Mouse (Mus musculus) testis, adult 2 months (tissue): ENCODE measurements around the gene Dcps.

Experiments used
- CTCF ChIP-seq: fragments of 200-500 bp; IDR thresholded peaks from 2 replicates; pipeline ENCODE4 v1.5.1; 2012; ENCODE audit warnings: low read depth, mild to moderate bottlenecking, inconsistent platforms, low read length, moderate library complexity; ENCODE audit not compliant: control insufficient read depth, insufficient read depth, insufficient replicate concordance
- POLR2A ChIP-seq: fragments of 200-500 bp; IDR thresholded peaks from 2 replicates; pipeline ENCODE4 v1.6.1; 2012; ENCODE audit warnings: low read depth, mild to moderate bottlenecking, inconsistent platforms, low read length, moderate library complexity; ENCODE audit not compliant: control insufficient read depth

DNA sequence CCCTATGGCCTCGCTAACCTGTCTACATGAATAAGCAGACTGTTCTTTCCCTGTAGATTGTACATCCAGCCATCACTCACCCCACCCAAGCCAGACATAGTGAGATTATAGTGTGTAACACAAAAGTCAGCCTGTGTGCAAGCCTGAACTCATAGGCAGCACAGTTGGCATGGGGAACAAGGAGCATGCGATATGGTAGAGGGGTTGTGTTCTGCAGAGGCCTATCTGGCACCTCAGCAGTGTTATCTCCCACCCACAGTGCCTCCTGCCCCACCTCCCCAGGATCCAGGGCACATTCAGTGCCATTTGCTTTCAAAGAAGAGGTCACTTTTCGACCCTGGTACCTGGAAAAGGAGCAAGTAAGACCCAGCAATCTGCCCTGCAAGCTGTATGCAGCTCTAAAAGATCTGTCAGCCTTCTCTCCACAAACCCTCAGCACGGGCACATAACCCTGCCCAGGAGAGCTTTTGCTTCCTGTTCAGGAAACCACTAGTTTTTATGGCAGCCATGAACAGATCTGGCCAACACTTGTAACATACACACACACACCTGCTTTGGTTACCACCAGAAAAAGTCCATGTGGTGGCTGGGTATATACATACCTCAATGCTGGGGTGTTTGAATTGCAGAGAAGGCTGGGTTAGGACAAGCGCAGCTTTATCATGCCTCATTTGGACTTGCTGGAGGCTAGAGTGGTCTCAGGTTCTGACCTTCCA is 53.2 kb downstream of the Dcps start:
- no peak for TF ChIP-seq POLR2A
- no peak for TF ChIP-seq CTCF
